Mouse (Mus musculus) retina, postnatal 7 days (tissue): ENCODE data around the gene Tiam1.

ENCODE experiments used
- DNase-seq: peaks from one replicate; pipeline ENCODE4 v3.0.0-alpha.2; 2012; ENCODE audit warnings: low read depth, low spot score

The Tiam1 gene

GRCm38 (mm10) chr16:90144541-90144940 lies 972 bp upstream of the Tiam1 start:
- no peak for DNase-seq

GRCm38 (mm10) chr16:90143416-90143759 lies 181 bp downstream of the Tiam1 start:
- no peak for DNase-seq

GRCm38 (mm10) chr16:90142574-90143415 lies 774 bp downstream of the Tiam1 start:
- DNase-seq, result peak; percentile 24

DNA sequence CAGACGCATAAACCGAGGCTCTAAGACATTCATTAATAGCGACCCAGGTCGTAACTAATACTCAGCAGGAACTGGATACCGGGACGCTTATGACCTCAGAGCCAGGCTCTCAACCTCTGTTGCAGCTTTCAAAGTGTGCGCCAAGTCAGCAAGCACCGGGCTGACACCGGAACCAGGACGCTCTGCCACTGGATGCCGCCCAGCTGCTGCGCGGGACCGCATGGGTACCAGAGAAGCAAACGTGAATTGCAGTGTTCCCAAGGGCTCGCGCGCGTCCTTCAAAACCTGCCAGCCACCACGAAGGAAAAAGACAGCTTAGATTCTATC lies 1.4 kb downstream of the Tiam1 start:
- no peak for DNase-seq

DNA sequence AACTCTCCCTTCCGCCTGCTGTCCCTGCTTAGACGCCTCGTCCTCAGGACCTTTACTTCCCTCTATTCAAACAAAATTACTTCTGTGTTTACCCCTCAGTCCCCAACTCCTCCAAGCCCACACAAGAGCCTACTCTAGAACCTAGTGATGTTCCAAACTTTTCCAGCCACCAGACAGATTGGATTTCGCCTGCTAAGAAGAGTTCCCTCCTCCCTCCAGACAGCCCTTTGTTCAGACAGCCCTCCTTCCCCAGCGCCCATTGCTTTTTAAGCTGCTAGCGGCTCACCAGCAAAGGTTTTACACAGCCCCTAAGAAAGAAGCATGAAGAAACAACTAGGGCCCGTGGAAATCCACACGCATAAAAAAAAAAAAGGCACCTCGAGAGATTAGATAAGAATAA lies 2.0 kb downstream of the Tiam1 start:
- no peak for DNase-seq

DNA sequence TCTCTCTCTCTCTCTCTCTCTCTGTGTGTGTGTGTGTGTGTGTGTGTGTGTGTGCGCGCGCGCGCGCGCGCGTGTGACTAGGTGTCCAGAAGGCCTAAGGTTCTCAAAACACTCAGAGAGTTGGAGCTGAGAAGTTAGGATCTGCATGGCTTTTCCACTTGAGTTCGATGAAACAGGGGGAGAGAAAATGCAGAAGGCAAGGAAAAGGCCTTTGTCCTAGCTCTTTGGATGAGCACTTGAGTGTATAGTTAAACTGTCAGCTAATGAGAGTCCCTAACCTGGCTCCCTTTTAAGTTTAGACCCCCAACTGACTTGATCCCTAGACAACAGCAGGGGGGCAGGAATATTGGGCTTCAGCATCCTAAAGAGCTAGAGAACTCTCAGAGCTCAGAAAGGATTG lies 3.0 kb downstream of the Tiam1 start:
- no peak for DNase-seq

- no peak for DNase-seq
Measured at GRCm38 (mm10) chr16:90139696-90140095, 3.9 kb downstream of the Tiam1 start.

GRCm38 (mm10) chr16:90138151-90138550 lies 5.4 kb downstream of the Tiam1 start:
- DNase-seq, result no peak

GRCm38 (mm10) chr16:90137175-90137574 lies 6.4 kb downstream of the Tiam1 start:
- DNase-seq, result no peak

- DNase-seq, result no peak
Measured at GRCm38 (mm10) chr16:90135580-90135979, 8.0 kb downstream of the Tiam1 start.

- DNase-seq, result no peak
Measured at GRCm38 (mm10) chr16:90134351-90134750, 9.2 kb downstream of the Tiam1 start.

DNA sequence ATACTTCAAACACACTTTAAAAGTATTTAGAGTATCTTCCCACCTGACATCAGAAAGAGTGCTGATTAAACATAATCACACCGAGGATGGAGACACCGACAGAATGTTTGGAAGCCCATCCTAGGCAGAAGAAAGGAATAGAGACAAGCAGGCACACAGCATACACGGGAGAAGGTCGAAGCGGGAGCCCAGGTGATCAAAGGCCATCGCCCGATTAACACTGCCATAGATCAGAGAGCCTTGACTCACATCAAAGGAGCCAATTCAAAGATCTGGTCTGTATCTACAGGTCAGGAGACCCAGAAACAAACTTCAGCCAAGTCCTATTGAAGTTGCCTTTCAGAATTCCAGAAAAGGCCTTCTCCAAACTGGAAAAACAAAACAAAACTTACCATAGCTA lies 10.8 kb downstream of the Tiam1 start:
- no peak for DNase-seq

DNA sequence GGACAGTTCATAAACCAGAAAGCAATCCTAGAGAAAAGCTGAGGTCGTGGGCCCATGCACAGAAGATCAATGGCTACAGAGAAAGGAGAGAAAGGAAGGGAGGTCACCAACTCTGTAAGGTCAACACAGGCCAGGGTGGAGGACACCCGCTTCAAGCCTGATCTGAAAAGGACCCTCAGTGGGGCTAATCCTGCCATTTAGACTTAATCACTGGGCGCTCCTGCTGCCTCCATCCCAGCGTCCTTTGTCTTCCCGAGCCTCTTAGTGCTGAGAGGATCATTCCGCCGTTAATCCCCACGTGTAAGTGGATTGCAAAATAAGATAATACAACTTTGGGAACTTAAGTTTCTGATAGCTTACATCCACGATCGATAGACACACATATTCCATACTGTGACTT lies 11.2 kb downstream of the Tiam1 start:
- peak; percentile 67 for DNase-seq

- DNase-seq, result no peak
Measured at GRCm38 (mm10) chr16:90128817-90129587, 14.6 kb downstream of the Tiam1 start.

GRCm38 (mm10) chr16:90128361-90128760 lies 15.2 kb downstream of the Tiam1 start:
- no peak for DNase-seq

- DNase-seq, result no peak
Measured at GRCm38 (mm10) chr16:90125318-90126314, 18.0 kb downstream of the Tiam1 start.

DNA sequence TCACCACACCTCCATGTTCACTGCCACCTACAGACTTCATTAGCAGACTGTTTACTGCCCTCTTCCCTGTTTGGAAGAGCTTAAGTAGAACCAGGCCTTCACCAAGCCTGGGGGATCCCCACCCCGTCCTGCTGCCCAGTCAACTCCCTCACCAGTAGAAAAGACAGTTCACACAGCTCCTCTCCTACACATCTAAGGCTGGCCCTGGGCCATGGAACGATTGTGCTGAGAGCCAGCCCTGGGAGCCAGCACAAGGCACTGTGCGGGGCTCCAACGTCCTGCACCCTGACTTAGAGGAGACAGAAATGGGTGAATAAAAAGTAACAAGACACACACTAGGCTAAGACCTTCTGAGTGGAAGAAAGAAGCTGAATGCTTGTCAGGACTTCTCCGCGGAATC lies 20.5 kb downstream of the Tiam1 start:
- no peak for DNase-seq

DNA sequence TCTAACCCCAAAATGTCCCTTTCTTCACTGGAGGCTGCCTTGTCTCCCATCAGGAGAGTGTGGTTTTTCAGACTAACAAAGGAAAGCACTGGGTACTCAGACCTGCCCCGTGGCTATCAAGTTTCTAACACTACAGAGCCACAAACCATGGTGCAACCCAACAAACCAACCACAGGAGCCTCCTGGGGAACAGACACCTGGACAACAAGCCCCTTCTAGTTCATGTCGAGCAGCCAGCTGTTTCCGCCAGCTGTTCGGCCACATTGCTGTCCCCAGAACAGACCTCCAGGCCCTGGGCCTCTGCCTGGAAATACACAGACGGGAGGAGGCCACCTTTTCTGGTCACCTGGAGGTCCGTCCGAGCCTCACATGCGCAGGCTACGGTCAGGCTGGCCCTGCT lies 21.1 kb downstream of the Tiam1 start:
- no peak for DNase-seq

- DNase-seq, result no peak
Measured at GRCm38 (mm10) chr16:90121799-90122198, 21.8 kb downstream of the Tiam1 start.

DNA sequence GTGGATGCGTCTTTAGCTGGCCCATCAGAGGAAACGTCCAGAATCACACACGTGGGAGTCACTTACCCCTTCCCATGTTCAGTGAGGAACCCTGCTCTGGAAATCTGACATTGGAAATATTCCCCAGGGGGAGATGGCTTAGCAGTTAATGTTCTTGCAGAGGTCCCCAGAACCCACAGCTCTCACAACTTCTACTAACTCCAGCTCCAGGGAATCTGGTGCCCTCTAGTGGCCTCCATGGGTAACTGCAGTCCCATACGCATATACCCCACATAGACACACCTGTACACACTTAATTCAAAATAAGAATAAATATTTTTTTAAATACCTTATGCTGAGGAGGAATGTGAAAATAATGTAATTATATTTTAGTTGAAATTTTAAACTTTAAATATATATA lies 23.6 kb downstream of the Tiam1 start:
- DNase-seq, result no peak

GRCm38 (mm10) chr16:90116637-90117182 lies 26.9 kb downstream of the Tiam1 start:
- DNase-seq, result no peak
